ENCODE assay signal across 22 mouse cellular contexts in genomic region chr19:6631817-6632216, GRCm38 (mm10).
"Had no signal": no experiment of that assay in that cellular context is flagged by ENCODE, and none has a peak within 500 bp of the region (broad histone marks: within the 10 kb centered on the region; RNA-seq: fewer than 3 reads in every experiment).

No protein-coding gene starts in this region.

- H3K4me1 ChIP-seq: liver, embryonic 15.5 days; lung, embryonic 15.5 days; stomach, embryonic 15.5 days had no signal

- ATAC-seq: liver, postnatal 0 days; lung, postnatal 0 days; midbrain, embryonic 13.5 days; midbrain, embryonic 16.5 days had no signal

- H3K27ac ChIP-seq: liver, embryonic 15.5 days; lung, embryonic 15.5 days; macrophage; midbrain, embryonic 13.5 days; neural tube, embryonic 13.5 days; neural tube, embryonic 15.5 days; stomach, embryonic 15.5 days had no signal

- H3K27me3 ChIP-seq: liver, embryonic 15.5 days; lung, embryonic 15.5 days; midbrain, embryonic 13.5 days; neural tube, embryonic 13.5 days; neural tube, embryonic 15.5 days; stomach, embryonic 15.5 days had no signal

- H3K4me3 ChIP-seq: liver, embryonic 15.5 days; lung, embryonic 15.5 days; megakaryocyte, embryonic 14.5 days; midbrain, embryonic 13.5 days; neural tube, embryonic 13.5 days; neural tube, embryonic 15.5 days; stomach, embryonic 15.5 days had no signal

- H3K9me3 ChIP-seq: liver, embryonic 15.5 days; lung, embryonic 15.5 days; megakaryocyte, embryonic 14.5 days; midbrain, embryonic 13.5 days; neural tube, embryonic 13.5 days; neural tube, embryonic 15.5 days; stomach, embryonic 15.5 days had no signal

- H3K4me2 ChIP-seq: liver, embryonic 15.5 days; lung, embryonic 15.5 days; midbrain, embryonic 11.5 days; midbrain, embryonic 13.5 days; neural tube, embryonic 13.5 days; neural tube, embryonic 15.5 days; stomach, embryonic 15.5 days had no signal

- H3K36me3 ChIP-seq: liver, embryonic 15.5 days; lung, embryonic 15.5 days; midbrain, embryonic 13.5 days; neural tube, embryonic 13.5 days; neural tube, embryonic 15.5 days; stomach, embryonic 15.5 days had no signal

- DNase-seq: liver, postnatal 0 days; lung, adult 2 months; lung, postnatal 14 days; lung, postnatal 36 days; retina, postnatal 1 day; right cerebral cortex, adult 18-20 months; right cerebral cortex, postnatal 25 days; right cerebral cortex, postnatal 4 days; thymus, adult 18-20 months; thymus, postnatal 14 days; thymus, postnatal 36 days had no signal

- H3K9ac ChIP-seq: liver, embryonic 15.5 days; liver, postnatal 0 days; lung, embryonic 15.5 days; midbrain, embryonic 13.5 days; neural tube, embryonic 13.5 days; neural tube, embryonic 15.5 days; stomach, embryonic 15.5 days had no signal
